Mouse (Mus musculus) adrenal gland, postnatal 4 days (tissue): ENCODE data around the gene Tmem243. TPM values are rescaled to one million over a fixed set of nuclear protein-coding genes. Genes with fewer than 3 reads are reported as not detected.
"Not testable (repeated sequence)": the region's sequence is repeated elsewhere in the genome, so short reads cannot be mapped to it uniquely, and the experiment has no call there.

Experiments
- DNase-seq, 2 experiments: peaks; one replicate each; pipeline ENCODE4 v3.0.0; 2021 to 2022; ENCODE audit warnings: low spot score in 2 of 2, mixed read lengths in 2 of 2
- total RNA-seq, 2 experiments: library from RNA; stranded (reverse); gene quantifications; 2 replicates each; pipeline ENCODE4 v1.2.3; 2021

The Tmem243 gene
- total RNA-seq, 2 experiments from 2014 or later: 38.3 TPM

- no peak for DNase-seq
Measured at GRCm38 (mm10) chr5:9103958-9104357, 3.5 kb downstream of the Tmem243 start.

DNA sequence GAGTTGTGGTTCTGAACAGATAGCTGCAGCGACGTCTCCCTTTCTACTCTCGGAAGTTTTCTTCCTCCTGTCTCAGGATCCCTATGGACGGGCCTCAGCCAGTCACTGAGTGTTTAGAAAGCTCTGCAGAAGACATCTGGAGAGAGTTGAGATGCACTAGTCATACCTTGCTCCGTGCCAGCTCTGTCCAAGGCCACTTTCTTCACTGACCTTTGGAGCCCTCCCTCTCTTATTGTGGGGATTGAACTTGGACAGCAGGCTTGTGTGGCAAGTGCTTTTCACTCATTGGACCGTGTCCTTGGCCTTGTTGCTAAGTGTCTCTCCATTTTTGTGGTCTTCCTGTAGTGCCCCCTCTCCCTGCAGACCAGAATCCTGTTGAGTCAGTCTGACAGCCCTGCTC lies 6.3 kb downstream of the Tmem243 start:
- DNase-seq: peak in 1 of 2 experiments; percentile 10

- no peak for DNase-seq
Measured at GRCm38 (mm10) chr5:9107296-9108089, 7.0 kb downstream of the Tmem243 start.

DNA sequence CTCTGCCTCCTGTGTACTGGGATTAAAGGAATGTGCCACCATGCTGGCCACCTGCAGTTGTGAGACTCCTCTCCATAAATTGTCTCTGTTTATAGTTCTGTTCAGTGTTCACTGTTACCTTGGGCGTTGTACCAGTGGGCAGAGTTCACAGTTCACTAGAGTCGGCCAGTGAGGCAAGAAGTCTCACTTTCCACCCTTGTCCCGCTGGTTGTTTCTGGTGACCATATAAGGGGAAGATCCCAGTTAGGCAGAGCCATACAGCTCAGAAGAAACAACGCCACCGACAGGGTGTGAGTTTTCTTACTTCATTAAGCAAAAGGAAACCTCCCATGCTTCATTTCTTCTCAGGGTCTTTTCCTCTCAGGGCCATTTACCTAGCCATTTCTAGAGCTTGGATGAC lies 8.0 kb downstream of the Tmem243 start:
- no peak for DNase-seq

- no peak for DNase-seq
Measured at GRCm38 (mm10) chr5:9109582-9109981, 9.1 kb downstream of the Tmem243 start.

GRCm38 (mm10) chr5:9111285-9111684 lies 10.8 kb downstream of the Tmem243 start:
- DNase-seq: no peak

- peak in 1 of 2 experiments; percentile 19 for DNase-seq
Measured at GRCm38 (mm10) chr5:9111759-9112158, 11.3 kb downstream of the Tmem243 start.

- no peak for DNase-seq
Measured at GRCm38 (mm10) chr5:9114162-9114561, 13.7 kb downstream of the Tmem243 start.

GRCm38 (mm10) chr5:9124134-9124533 lies 23.7 kb downstream of the Tmem243 start:
- no peak for DNase-seq

- DNase-seq: no peak
Measured at GRCm38 (mm10) chr5:9128566-9128965, 28.1 kb downstream of the Tmem243 start.

DNA sequence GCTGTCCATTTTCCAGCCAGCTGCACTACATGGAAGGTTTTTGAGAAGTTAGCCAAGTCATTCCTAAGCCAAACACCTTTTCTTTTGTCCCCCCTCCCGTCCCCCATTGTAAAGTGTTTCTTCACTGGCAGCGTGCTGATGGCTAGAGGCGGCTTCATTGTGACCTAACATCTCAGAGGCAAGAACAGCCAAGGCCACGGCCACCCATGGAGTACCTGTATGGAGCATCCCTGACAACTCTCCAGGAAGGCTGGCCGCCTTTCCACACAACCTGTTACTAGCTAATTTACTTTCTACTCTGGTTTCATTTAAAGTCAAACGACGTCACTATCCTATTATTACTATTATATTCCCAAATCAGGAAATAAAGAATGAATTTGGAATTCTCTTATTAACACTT lies 31.3 kb downstream of the Tmem243 start:
- DNase-seq: no peak

- DNase-seq: no peak
Measured at GRCm38 (mm10) chr5:9135588-9135987, 35.1 kb downstream of the Tmem243 start.

DNA sequence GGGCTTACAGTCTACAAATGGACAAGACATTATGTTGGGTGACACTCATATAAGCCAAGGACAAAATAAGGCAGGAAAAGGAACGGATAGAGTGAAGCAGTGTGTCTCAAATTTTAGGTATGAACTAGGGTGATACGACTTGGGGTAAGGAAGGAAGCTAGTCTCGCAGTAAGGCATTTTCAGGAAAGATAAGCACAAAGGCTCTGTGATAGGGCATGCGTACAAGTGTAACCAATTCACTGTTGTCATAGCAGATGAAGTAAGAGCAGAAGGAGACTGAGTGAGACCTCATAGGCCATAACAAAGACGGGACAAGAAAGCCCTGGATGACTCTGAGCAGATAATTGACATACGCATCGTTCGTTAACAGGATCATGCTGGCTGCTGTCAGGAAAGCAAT lies 40.3 kb downstream of the Tmem243 start:
- no peak for DNase-seq

DNA sequence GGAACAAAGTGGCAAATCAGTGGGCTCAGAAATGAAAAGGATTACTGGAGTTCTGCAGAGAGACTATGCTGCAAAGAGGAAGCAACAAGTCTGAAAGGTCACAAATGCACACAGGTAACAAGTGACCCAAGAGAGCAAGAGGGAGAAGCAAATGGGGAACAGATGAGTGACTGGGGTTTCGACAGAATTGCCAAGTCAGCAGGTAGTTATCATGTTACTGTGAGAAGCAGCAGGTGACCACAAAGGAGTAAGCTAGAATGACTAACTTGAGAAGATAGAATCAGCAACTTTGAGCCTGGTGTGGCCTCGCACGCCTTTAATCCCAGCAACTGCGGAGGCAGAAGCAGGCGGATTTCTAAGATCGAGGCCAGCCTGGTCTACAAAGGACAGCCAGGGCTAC lies 41.9 kb downstream of the Tmem243 start:
- DNase-seq: no peak

DNA sequence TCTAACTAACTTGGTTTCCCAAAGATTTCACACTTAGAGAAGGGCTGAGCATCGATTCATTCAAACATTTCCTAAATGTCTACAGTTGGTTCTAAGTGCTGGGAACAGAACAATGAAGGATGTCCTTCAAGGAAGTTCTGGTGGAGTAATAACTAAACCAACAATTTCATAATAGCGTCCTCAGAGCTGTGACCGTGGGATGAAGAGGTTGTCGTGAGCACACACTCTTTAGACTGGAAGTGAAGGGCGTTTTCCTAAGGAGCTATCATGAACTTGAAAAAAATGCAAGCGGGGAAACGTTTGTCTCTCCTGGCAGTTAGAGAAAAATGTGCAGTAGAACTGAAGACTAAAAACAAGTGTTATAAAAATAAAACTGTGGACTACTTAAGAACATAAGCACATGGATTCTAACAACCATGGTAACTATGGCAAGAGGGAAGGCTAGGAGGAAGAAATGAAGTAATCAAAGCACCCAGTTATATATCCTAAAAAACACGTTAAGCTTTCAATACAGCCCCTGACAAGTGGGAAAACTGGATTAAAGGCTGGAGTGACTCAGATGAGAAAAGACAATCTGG lies 48.9 kb downstream of the Tmem243 start:
- DNase-seq: no peak

- no peak for DNase-seq
Measured at GRCm38 (mm10) chr5:9156746-9157145, 56.3 kb downstream of the Tmem243 start.

GRCm38 (mm10) chr5:9157336-9157735 lies 56.9 kb downstream of the Tmem243 start:
- no peak for DNase-seq

GRCm38 (mm10) chr5:9160831-9161455 lies 60.5 kb downstream of the Tmem243 start:
- peak; percentile 16 to 27 for DNase-seq

GRCm38 (mm10) chr5:9161456-9162041 lies 61.1 kb downstream of the Tmem243 start, which contains the start of gene Dmtf1:
TSS of gene Dmtf1 (minus strand) at chr5:9161776.
- DNase-seq: peak; percentile 71 to 80

DNA sequence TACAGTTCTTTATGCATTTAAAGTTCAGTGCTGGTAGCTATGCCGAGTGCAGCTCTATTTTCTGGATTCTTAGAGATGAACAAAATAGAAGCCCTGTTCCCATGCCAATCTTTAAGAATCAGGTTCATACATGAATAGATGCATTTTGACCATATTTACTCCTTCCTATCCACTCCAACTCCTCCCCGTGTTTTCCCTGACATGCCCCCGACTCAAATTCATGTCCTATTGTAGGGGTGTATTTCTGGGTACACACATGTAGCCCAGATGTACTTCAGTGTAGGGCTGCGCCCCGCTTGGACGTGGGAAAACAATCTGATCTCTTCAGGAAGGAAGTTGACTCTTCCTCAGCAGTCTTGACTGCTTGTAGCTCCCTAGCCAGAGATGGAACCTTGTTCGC lies 61.6 kb downstream of the Tmem243 start:
- DNase-seq: no peak

DNA sequence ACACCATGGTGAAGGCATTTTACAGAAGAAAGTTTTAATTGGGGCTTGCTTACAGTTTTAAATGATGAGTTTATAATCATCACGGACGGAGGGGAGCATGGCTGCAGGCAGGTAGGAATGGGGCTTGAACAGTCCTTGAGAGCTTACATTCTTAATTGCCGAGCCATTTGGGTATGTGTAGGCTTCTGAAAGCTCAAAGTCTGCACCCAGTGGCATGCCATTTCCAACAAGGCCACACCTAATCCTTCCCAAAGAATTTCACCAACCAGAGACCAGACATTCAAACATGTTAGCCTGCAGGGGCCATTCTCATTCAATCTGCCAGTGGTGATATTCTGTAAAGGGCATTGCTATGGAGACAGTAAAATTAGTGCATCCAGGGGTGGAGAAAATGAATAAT lies 62.9 kb downstream of the Tmem243 start:
- no peak for DNase-seq

DNA sequence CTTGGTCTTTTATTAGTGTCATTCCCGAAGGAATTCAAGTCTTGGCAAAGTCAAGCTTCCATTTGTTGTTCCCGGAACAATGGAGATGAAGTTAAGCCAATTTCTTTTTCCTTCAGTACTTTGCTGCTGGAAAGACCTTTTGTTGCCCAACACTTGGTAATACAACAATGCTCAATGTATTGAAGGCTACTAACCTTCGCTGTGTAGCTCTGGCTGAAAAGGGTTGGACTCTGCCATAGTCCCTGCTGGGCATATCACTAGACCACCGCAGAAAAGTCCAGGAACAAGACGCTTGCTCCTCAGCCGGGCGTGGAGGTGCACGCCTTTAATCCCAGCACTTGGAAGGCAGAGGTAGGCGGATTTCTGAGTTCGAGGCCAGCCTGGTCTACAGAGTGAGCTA lies 64.7 kb downstream of the Tmem243 start:
- DNase-seq: not testable (repeated sequence)
